Mouse (Mus musculus) MEL (cell line): ENCODE measurements around the gene Rcor1. TPM values are rescaled to one million over a fixed set of nuclear protein-coding genes. Genes with fewer than 3 reads are reported as not detected.

Source experiments
- DNase-seq: peaks from one replicate; pipeline ENCODE4 v3.0.0; 2011; ENCODE audit warnings: low read depth, low spot score
- H3K27ac ChIP-seq: 2 replicates; pipeline ENCODE4 v1.5.1; 2012; ENCODE audit warnings: low read depth, mild to moderate bottlenecking, control low read depth, low read length, moderate library complexity; ENCODE audit not compliant: control insufficient read depth
- H3K27me3 ChIP-seq, 2 experiments: fragments of 150-350 bp in 1 of 2; sonication (generic) in 1 of 2; 2 replicates each; pipeline ENCODE4 v1.6.1; 2012; ENCODE audit warnings: low read length in 2 of 2, mild to moderate bottlenecking in 2 of 2, improper control_type of control experiment in 1 of 2, moderate library complexity in 1 of 2; ENCODE audit not compliant: insufficient read depth in 2 of 2, control insufficient read depth in 1 of 2
- H3K36me3 ChIP-seq, 2 experiments: 2 replicates each; pipeline ENCODE4 v1.6.1; 2012 to 2014; ENCODE audit warnings: low read length in 2 of 2, improper control_type of control experiment in 1 of 2, inconsistent platforms in 1 of 2, mild to moderate bottlenecking in 1 of 2; ENCODE audit not compliant: insufficient read depth in 2 of 2, control insufficient read depth in 1 of 2
- H3K4me1 ChIP-seq, 2 experiments: fragments of 150-350 bp in 1 of 2; sonication (generic) in 1 of 2; 2 replicates each; pipeline ENCODE4 v1.6.1; 2012; ENCODE audit warnings: low read length in 2 of 2, improper control_type of control experiment in 1 of 2, mild to moderate bottlenecking in 1 of 2; ENCODE audit not compliant: insufficient read depth in 2 of 2, control insufficient read depth in 1 of 2
- H3K4me3 ChIP-seq, 2 experiments: fragments of 150-350 bp in 1 of 2; sonication (generic) in 1 of 2; 2 replicates each; pipeline ENCODE4 v1.5.1; 2012; ENCODE audit warnings: low read depth in 2 of 2, low read length in 2 of 2, mild to moderate bottlenecking in 2 of 2, moderate library complexity in 2 of 2, control low read depth in 1 of 2, improper control_type of control experiment in 1 of 2; ENCODE audit not compliant: control insufficient read depth in 1 of 2, insufficient read depth in 1 of 2
- H3K79me2 ChIP-seq: 2 replicates; pipeline ENCODE4 v1.6.1; 2012; ENCODE audit warnings: mild to moderate bottlenecking, low read length, moderate library complexity; ENCODE audit not compliant: control insufficient read depth, poor library complexity, insufficient read depth
- H3K9ac ChIP-seq: 2 replicates; pipeline ENCODE4 v1.6.1; 2012; ENCODE audit warnings: low read depth, mild to moderate bottlenecking, control low read depth, low read length, moderate library complexity; ENCODE audit not compliant: control insufficient read depth, poor library complexity, severe bottlenecking
- H3K9me3 ChIP-seq: fragments of 150-350 bp; sonication (generic); replicated peaks from 2 replicates; pipeline ENCODE4 v1.6.1; 2012; ENCODE audit warnings: mild to moderate bottlenecking, low read length, improper control_type of control experiment, moderate library complexity; ENCODE audit not compliant: insufficient read depth
- CHD1 ChIP-seq: IDR thresholded peaks from 2 replicates; pipeline ENCODE4 v1.6.1; 2012; ENCODE audit warnings: low read depth, mild to moderate bottlenecking, inconsistent platforms, low read length, improper control_type of control experiment
- CTCF ChIP-seq, 3 experiments: IDR thresholded peaks in 2 of 3; conservative IDR thresholded peaks in 1 of 3; 2 replicates each; pipeline ENCODE4 v1.5.1; 2011 to 2012; ENCODE audit warnings: low read length in 3 of 3, low read depth in 2 of 3, mild to moderate bottlenecking in 2 of 3, improper control_type of control experiment in 1 of 3, inconsistent platforms in 1 of 3, mixed read lengths in 1 of 3, moderate library complexity in 1 of 3; ENCODE audit not compliant: control insufficient read depth in 1 of 3, insufficient read depth in 1 of 3, poor library complexity in 1 of 3, severe bottlenecking in 1 of 3
- E2F4 ChIP-seq: IDR thresholded peaks from 2 replicates; pipeline ENCODE4 v1.6.1; 2011; ENCODE audit warnings: low read depth, low read length, improper control_type of control experiment, borderline replicate concordance
- ETS1 ChIP-seq: IDR thresholded peaks from 2 replicates; pipeline ENCODE4 v1.6.1; 2012; ENCODE audit warnings: low read depth, mild to moderate bottlenecking, inconsistent platforms, low read length, improper control_type of control experiment, moderate library complexity
- GATA1 ChIP-seq: IDR thresholded peaks from 2 replicates; pipeline ENCODE4 v1.6.1; 2011; ENCODE audit warnings: low read depth, low read length, improper control_type of control experiment
- HCFC1 ChIP-seq: IDR thresholded peaks from 2 replicates; pipeline ENCODE4 v1.6.1; 2012; ENCODE audit warnings: low read depth, mild to moderate bottlenecking, inconsistent platforms, low read length, improper control_type of control experiment, moderate library complexity
- MAX ChIP-seq: IDR thresholded peaks from 2 replicates; pipeline ENCODE4 v1.6.1; 2011; ENCODE audit warnings: low read length, improper control_type of control experiment
- MXI1 ChIP-seq: IDR thresholded peaks from 2 replicates; pipeline ENCODE4 v1.6.1; 2011; ENCODE audit warnings: mild to moderate bottlenecking, low read depth, low read length, improper control_type of control experiment
- MYB ChIP-seq: IDR thresholded peaks from 2 replicates; pipeline ENCODE4 v1.6.1; 2011; ENCODE audit warnings: mild to moderate bottlenecking, low read depth, low read length, improper control_type of control experiment
- MYC ChIP-seq: IDR thresholded peaks from 2 replicates; pipeline ENCODE4 v1.6.1; 2011; ENCODE audit warnings: low read depth, mild to moderate bottlenecking, low read length, improper control_type of control experiment, moderate library complexity
- NELFE ChIP-seq: IDR thresholded peaks from 2 replicates; pipeline ENCODE4 v1.6.1; 2011; ENCODE audit warnings: low read depth, low read length, improper control_type of control experiment
- NRF1 ChIP-seq: IDR thresholded peaks from 2 replicates; pipeline ENCODE4 v1.6.1; 2014; ENCODE audit warnings: low read depth, mild to moderate bottlenecking, inconsistent platforms, low read length, improper control_type of control experiment, moderate library complexity; ENCODE audit not compliant: poor library complexity, insufficient read depth, severe bottlenecking
- RAD21 ChIP-seq: IDR thresholded peaks from 2 replicates; pipeline ENCODE4 v1.6.1; 2011; ENCODE audit warnings: mild to moderate bottlenecking, low read depth, low read length, improper control_type of control experiment
- SIN3A ChIP-seq: IDR thresholded peaks from 2 replicates; pipeline ENCODE4 v1.6.1; 2012; ENCODE audit warnings: low read length, improper control_type of control experiment, inconsistent platforms
- TCF12 ChIP-seq: IDR thresholded peaks from 2 replicates; pipeline ENCODE4 v1.6.1; 2014; ENCODE audit warnings: low read depth, mild to moderate bottlenecking, inconsistent platforms, low read length, improper control_type of control experiment, moderate library complexity
- ZNF384 ChIP-seq: IDR thresholded peaks from 2 replicates; pipeline ENCODE4 v1.6.1; 2012; ENCODE audit warnings: low read depth, mild to moderate bottlenecking, inconsistent platforms, low read length, improper control_type of control experiment
- polyA plus RNA-seq, 2 experiments: library from polyadenylated mRNA; stranded (reverse) in 1 of 2; unstranded in 1 of 2; fragments of >175 nt in 1 of 2; fragments of >200 nt in 1 of 2; gene quantifications; 2 replicates each; pipeline versions ENCODE4 v1.2.1 to v1.2.4; 2012; ENCODE audit warnings: low replicate concordance in 2 of 2, low read depth in 1 of 2; ENCODE audit not compliant: insufficient read length in 2 of 2, insufficient read depth in 1 of 2, missing spikeins in 1 of 2
- total RNA-seq: library from RNA; depleted of rRNA; stranded (reverse); fragments of 300-350 nt; gene quantifications from 2 replicates; pipeline ENCODE4 v1.2.3, GENCODE M21; 2012

The Rcor1 gene
- total and polyA plus RNA-seq, 3 experiments = 23.1 to 44.3 (median 37.1) TPM

GRCm38 (mm10) chr12:111039771-111040530, 800 bp downstream of the Rcor1 start:
- Histone ChIP-seq H3K9ac (peak overlapping the region; percentile 96), H3K4me3 (peak overlapping the region; percentile 97 to 98), H3K4me1 (peaks cover 15 to 19% of the 10 kb centered on the region in 2 experiments), H3K36me3 (peaks cover 3 to 35% of the 10 kb centered on the region in 2 experiments; a peak in 3 of 4 replicates), H3K27me3 (no peaks in the 10 kb centered on the region), H3K79me2 (peaks cover 58% of the 10 kb centered on the region), H3K27ac (peak overlapping the region; percentile 48), H3K9me3 (no peaks in the 10 kb centered on the region)
- peak; percentile 51 for DNase-seq
- TF ChIP-seq MYB = no peak
- TF ChIP-seq CHD1 = peak; percentile 43; the same call in 1 of the 2 replicates
- TF ChIP-seq E2F4 = no peak
- 0 out of 2 replicates have a peak, but pooled peaks have one; percentile 20 for TF ChIP-seq NELFE
- TF ChIP-seq MXI1 = peak; percentile 40; the same call in 1 of the 2 replicates
- TF ChIP-seq SIN3A = peak; percentile 22

- peaks cover 63% of the 10 kb centered on the region for H3K79me2 ChIP-seq
- TF ChIP-seq HCFC1 (no peak), MYB (no peak), GATA1 (peak; percentile 50), TCF12 (no peak), SIN3A (peak; percentile 45; the same call in 1 of the 2 replicates), CTCF (IDR thresholded peaks at IDR 0.05 in 2 of 3, conservative IDR thresholded peaks at IDR 0.05 in 1 of 3; ENCODE audit: control insufficient read depth in 1 of 3, insufficient read depth in 1 of 3, low read depth in 2 of 3, low read length in 3 of 3, poor library complexity in 1 of 3, severe bottlenecking in 1 of 3) (no peak), NRF1 (no peak), CHD1 (no peak), MXI1 (no peak), MYC (no peak), RAD21 (no peak), MAX (no peak), ZNF384 (no peak), ETS1 (peak; percentile 34; the same call in 1 of the 2 replicates)
- TF ChIP-seq, all 39 proteins: peak for 3
- Histone ChIP-seq H3K9me3 (no peaks in the 10 kb centered on the region), H3K4me3 (peak overlapping the region; percentile 97 to 98), H3K9ac (peak overlapping the region; percentile 96), H3K4me1 (peaks cover 14 to 17% of the 10 kb centered on the region in 2 experiments), H3K36me3 (peaks cover 3 to 34% of the 10 kb centered on the region in 2 experiments; a peak in 3 of 4 replicates), H3K27me3 (no peaks in the 10 kb centered on the region), H3K27ac (no peak overlapping the region)
- DNase-seq = peak; percentile 47
Observed at GRCm38 (mm10) chr12:111040531-111040860, 1.3 kb downstream of the Rcor1 start.
